Mouse (Mus musculus): ENCODE measurements around the gene Gdap1l1.

The Gdap1l1 gene

DNA sequence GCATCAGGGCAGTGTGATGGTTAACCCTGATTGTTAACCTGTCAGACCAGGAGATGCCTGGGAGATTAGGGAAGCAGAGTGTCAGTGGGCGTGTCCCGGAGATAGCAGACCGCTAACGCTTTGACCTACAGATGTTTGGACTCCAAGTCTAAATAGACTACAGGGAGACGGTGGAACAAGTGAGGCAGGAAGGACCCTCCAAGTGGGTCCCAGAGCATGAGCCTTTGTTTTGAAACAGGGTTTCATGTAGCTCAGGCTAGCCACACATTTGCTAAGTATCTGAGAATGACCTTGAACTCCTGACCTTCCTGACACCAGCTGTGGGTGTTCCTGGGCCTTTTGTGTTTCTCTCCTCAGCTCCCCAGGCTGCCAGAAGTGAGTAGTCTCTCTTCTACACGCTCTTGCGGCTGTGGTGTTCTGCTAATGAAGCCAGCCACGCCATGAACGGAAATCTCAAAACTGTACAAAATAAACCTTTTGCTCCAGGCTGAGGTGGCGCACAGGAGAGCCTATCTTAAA, 25.0 kb downstream of the Gdap1l1 start:
- no peak for DNase-seq (ENCODE audit: low spot score)

DNA sequence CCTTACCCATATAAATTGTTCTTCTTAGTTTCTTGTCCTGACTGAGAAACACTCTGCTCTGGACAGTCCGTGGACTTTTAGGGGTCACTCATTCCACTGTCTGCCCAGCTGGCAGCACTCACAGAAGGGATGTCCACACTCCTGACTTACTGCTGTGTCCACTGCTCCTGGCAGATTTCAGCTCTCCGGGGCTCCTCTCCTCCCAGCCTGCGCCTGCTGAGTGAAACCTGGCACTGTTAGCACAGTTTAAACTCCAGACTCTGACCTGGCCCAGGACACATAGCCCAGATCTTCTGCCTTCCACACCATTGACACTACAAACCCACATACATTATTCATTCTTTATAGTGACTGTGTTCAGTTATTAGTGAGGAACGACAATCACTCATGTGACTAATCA, 25.7 kb downstream of the Gdap1l1 start:
- DNase-seq (ENCODE audit: low spot score), result no peak

DNA sequence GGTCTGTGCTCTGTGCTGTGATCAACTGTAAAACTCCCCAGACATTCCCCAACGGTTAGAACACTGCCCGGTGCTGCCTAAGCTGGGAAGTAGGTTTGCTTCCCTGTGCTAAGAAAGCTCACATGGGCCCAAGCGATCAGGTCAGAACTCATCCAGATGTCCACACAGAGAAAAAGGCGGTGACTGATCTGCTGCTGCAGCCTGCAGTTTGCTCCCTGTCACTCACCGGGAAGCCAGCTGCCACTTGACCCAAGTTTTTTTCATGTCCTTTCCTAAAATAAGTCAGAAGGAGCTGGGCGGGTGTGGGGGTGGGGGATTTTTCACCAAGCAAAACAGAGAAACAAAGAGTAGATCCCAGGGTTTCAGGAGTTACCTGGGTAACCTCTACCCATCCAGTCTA, 26.3 kb downstream of the Gdap1l1 start:
- no peak for DNase-seq (ENCODE audit: low spot score)

DNA sequence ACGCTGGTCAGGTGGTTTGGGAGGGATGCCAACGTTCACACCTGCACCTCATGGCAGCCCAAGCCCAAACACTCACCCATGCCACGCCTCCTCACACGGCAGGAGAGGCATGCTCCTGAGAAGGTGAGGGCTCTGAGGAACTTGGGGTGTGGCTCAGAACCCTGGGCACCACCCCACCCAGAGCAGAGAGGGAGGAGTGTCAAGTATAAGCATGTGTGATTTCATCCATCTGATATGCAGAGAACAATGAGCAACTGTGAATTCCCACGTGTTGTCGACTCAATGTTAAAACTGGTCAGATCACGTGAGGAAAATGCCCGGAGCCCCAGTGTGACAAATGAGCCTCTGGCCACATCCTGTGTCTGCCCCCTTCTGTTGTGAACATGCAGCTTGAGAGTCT, 28.5 kb downstream of the Gdap1l1 start:
- DNase-seq (ENCODE audit: low spot score), result no peak

DNA sequence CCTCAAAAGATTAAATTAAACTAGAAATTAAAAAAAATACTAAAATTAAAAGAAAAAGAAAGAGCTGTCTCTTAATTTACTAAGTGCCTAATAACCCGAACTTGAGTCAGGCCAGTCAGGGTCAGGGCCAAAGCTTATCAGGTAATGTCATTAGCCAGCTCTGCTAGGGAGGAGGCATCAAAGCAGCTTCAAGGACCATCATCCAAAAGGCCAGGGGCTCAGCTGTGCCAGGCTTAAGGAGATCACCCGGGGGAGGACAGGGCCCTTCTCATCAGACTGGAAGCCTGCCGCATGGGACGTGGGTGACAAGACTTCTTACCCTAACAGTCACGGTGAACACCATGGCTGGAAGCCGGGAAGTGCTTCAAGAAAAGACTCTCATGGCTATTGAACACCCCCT, 29.3 kb downstream of the Gdap1l1 start:
- DNase-seq (ENCODE audit: low spot score), result no peak

DNA sequence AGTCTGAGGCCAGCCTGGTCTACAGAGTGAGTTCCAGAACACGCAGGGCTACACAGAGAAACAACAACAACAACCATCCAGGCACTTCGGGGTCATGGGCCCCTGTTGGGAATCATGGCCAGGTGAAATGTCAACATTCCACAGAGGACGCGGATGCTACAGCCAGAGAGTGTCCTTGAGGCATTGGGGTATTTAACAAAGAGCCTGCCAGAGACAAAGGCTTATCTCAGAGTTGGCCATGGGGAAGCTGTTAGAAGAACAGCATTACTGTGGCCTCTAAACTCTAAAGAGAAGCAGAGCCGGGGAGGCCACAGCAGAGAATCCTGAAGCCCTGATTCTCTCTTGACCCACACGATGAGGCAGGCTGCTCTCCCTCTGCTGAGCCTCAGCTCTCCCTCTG, 30.6 kb downstream of the Gdap1l1 start:
- DNase-seq (ENCODE audit: low spot score), result no peak

DNA sequence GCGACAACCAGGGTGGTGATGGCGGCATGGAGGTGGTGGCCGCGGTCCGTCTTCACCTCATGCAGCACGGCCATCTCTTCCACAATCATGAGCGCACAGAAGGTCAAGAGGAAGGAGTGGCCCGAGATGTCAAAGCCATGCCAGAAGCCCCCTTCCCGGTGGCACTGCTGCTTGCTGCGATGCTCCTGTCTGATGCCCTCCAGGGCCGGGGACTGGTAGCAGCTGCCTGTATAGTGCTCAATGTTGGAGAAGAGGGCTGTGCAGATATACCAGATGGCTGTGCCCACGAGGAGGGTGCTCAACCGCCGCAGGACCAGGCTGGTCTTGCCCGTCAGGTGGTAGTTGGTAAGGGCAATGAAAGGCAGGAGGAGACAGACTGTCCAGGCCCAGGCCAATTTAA, 31.4 kb downstream of the Gdap1l1 start:
- DNase-seq (ENCODE audit: low spot score), result no peak

DNA sequence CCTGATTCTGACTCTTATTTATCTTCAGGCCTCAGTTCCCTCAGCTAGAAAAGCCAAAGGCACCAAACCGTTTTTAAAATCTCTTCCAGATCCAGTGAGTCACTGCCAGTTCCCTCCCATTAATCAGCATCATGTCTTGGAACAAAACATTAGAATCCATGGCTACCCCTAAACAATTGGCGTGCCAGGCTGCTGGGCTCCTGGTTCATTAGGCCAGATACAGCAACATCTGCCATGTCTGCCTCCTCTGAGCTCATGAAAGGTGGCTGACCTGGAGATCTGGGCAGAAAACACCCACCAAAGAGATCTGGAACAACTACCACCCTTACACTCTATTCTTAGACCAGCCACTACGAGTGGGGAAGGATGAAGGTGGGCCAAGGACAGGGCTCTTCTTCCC, 32.9 kb downstream of the Gdap1l1 start:
- no peak for DNase-seq (ENCODE audit: low spot score)

DNA sequence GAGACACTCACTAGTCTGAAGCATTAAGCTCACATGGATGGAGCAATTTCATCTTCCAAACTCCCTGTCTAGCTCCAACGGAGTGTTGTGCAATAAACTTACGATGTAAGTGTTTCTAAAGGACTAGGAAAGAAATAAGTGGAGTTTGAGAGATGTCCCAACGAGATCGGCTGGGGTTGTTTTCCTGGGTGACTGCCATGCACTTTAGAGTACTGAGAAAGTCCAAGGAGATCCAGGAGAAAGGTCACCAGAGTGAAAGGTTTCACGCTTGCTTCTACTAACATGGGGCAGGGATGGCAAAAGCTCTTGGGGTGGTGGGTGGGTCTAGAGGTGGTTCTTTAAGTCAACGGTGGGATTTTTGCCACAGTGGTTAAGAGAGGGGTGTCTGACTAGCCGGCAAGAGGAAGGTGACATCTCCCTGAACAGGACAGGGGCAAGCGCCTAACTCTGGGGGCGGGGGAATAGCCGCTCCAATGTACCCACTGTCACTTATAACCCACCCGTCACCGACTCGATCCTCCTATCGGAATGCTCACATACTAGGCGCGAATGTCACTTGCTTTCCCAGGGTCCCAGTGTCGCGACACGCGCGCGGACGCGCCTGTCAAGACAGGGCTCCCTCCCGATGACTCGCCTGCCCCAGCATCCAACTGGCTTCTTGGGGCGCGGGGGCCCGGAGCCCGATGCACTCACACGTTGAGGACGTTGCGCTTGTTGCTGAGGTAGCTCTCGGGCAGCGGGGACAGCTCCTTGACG, 33.6 kb downstream of the Gdap1l1 start:
- DNase-seq (ENCODE audit: low spot score), result no peak

DNA sequence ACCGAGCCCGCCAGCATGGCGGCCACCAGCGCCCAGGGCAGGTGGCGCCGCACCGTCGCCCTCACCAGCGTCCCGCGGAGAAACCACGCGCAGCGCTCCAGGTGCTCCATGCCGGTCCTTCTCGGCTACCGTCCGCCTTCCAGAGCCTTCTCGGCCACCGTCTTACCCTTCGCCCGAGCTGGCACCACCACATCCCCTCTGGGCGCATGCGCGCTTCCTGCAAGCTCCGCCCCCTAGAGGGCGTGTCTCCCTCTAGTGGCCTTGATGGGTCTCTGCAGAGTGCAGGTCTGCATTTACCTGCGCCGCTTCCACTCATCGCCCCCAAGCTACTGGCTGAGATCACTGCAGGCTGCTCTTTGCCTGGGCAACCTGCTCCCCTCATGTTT, 34.2 kb downstream of the Gdap1l1 start, which contains the start of gene Fitm2:
Gene Fitm2, minus strand, starts transcription at position 164 of the 386 bp plus-strand sequence.
- DNase-seq (ENCODE audit: low spot score), result peak; percentile 96

DNA sequence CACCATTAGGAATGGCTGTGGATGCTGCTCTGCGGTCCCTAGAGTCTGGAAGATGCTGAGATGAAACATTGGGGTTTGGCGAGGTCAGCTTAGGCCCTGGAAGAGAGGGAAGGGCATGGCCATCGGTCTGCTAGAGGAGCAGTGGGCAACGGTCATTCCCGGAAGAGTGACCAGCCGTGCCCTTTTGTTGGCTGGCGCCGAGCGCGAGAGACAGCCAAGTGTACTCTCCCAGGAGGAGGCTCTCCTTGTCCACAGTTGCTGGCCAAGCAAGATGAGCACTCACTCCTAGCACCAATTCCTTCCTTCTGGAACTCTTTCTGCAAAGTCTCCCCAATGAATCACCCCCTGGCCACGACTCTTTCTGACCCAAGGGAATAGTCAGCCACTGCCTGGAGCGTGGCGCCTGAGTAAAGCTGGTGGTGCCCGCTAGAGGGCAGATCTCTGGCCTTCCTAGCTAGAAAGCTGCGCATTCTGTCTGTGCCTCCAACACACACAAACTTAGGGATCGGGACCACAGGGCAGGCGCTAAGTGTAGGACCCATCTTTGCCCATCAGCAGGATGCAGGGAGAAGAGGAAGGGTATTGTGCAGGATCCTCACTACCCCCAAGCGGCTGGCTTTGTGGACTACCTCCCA, 42.0 kb downstream of the Gdap1l1 start:
- no peak for DNase-seq (ENCODE audit: low spot score)

DNA sequence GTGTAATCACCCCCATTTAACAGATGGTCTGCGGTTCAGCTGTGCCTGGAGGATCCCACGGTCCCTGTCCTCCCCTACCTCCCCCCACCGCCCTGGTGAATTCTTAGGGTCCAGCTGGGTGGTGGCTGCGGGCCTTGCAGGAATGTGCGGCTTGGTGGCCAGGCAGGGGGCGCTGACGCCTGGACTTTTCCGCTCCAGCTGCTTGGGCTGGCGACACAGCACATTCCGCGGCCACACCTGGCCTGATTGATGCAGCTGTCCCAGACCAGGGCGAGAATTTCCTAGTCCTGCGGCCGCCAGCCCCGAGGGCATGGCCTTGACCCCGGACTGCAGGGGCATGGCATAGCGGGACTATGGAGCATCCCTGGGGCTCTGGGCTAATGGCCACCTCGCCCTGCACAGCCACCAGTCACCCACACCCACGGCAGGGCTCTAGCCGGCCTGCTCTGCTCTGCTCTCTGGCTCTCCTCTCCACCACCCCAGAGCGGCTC, 43.3 kb downstream of the Gdap1l1 start:
- no peak for DNase-seq (ENCODE audit: low spot score)

DNA sequence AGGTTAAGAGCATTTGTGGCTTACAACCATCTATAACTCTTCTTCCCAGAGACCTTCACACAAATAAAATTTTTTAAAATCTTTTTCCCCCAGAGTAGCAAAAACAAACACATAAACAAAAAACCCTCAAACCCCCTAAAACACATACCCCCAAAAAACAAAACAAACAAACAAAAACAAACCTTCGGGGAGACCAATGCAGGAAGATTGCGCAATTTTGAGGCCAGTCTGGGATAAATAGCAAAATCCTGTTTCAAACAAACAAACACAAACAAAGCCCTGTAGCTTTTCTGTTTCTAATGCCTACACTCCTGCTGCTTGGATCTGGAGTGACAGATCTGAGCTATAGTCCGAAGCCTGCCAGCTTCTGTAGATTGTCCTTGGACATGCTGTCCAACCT, 49.1 kb downstream of the Gdap1l1 start:
- no peak for DNase-seq (ENCODE audit: low spot score)

DNA sequence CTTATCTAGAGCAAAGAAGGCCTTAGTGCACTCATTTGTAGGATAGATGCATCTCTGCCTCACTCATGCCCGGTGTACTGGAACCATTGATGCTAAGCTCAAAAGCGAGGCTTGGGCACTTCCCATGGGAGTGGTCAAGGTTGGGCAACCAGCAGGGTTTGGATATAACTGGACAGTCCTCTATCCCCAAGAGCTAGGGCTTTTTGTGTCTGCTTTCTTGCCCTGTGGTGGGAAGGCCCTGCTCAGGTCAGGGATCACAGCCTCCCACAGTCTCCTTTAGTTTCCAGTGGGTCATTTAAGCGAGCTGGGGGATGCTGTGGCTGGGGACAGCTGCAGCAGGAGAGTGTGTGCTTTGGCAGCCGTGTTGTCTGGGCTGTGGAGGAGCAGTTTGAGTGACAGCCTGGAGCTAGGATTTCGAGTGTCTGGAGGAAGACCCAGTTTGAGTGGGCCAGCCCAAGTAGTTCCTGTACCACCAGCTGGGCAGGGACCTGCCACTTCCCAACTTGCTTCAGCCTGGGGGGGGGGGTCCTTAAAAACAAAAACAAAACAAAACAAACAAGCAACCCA, 51.5 kb downstream of the Gdap1l1 start:
- no peak for DNase-seq (ENCODE audit: low spot score)

DNA sequence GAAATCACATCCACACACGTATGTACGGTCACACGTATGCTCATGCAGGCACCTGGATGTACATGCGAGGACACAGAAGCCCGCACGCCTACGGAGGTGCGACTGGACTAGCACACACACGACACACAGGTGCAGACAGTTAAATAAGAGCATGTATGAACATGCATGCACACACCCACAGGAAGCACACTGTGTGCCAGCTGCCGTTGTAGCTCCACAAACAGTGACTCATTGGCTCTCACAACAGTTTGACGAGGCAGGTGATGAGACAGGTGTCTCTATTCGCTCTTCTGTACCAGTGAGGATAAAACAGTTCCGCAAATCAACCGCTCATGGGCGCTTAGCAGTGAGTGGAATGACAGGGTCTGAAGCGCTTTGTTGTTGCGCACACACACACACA, 52.4 kb downstream of the Gdap1l1 start:
- no peak for DNase-seq (ENCODE audit: low spot score)

DNA sequence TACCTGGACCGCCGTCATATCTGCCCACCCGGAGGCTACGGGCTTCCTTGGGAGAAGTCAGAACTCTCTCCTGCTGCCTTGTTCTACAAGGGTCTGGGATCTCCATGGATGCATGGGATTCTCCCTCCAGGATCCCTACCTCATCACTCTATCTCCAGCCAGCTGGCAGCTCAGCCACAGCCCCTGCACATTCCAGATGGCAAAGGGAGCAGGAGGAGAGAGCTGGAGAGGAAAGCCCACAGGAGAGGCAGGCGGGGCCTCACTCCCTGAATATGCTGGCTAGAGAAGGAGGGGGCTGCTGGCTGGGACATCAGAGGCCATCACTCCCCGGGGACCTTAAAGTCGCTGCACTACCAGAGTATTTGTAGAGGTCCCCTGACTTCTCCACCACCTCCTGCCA, 53.1 kb downstream of the Gdap1l1 start:
- no peak for DNase-seq (ENCODE audit: low spot score)

DNA sequence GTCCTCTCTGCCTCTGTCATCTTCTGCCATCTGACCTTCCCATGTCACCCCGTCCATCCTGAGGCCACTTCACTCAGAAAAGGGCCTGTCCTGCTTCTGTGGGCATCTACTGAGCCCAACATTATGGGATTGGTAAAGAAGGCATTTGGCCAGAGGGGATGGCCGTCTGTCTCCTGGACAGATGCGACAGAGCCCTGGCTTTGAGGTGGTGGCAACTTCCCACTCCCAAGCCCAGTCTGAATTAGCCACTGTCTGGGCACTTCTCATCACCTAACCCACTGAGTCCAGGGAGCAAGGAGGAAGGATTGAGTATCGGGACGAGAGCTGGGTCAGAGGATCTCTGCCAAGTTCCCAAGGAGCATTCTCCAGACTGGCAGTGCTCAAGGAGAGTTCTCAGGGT, 53.7 kb downstream of the Gdap1l1 start, which contains the start of gene R3hdml:
Gene R3hdml, plus strand, starts transcription at position 301 of the 400 bp plus-strand sequence.
- DNase-seq (ENCODE audit: low spot score), result no peak

DNA sequence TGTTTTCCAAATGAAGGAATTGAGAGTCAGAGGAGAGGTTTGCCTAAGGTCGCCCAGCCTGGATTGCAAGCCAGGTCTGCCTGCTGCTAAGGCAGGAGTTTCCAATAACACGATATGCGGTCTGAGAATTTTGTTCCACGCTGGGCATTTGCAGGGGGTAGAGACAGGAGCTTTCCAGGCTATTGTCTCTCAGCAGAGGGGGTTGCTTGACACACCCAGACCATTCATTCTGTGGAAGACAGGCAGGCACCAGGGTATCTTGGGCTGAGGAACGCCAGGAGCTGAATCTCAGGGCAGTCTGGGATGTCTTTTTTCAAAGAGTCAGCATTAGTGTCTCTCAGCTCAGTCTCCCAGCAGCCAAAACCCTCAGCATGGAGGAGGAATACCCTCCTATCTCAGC, 54.8 kb downstream of the Gdap1l1 start:
- no peak for DNase-seq (ENCODE audit: low spot score)

DNA sequence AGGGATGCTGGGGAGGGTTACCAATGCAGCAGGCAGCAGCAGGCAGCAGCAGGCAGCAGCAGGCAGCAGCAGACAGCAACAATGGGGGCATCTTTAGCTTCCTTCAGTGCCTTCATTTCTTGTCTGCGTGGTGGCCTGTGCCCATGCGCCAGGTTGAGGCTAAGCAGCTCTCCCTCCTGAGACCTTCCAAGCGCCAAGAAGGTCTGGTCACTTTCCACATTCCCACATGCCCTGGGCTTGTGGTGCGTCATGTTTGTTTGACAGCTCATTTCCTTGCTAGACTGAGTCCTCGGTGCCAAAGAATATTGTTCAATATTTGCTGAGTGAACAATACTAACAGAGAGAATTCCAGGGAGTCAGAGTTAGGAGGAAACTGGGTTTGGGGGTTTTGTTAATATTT, 55.7 kb downstream of the Gdap1l1 start:
- DNase-seq (ENCODE audit: low spot score), result no peak

DNA sequence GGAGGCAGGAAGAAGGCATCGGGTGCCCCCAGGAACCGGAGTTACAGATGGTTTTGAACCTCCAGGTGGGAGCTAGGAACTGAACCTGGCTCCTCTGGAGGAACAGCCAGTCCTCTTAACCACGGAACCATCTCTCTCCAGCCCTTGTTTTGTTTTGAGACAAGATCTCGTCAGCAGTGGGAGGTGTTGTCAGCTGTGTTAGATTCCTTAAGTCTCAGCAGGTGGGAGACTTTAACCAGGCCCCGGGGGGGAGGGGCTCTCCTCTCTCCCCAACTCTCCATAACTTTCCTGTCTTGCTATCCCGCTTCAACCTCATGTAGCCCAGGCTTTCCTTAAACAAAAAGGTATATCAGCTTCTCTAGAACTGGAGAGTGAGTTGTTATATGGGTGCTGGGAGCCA, 56.2 kb downstream of the Gdap1l1 start:
- no peak for DNase-seq (ENCODE audit: low spot score)

DNA sequence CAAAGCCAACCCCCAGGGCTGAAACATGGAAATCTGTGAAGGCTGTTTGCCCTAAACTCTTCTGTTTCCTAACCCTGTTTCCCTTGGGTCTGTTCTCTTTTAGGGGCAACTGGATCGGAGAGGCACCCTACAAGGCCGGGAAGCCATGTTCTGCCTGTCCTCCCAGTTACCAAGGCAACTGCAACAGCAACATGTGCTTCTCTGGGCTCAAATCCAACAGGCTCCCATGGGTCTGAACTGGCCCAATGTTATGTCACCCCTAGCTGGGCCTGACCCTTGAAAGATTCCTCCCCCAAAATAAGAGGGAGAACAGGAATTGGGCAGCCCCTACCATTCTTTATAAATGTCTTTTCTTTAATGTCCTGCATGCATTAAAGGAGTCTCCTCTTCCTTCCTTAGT, 63.9 kb downstream of the Gdap1l1 start:
- DNase-seq (ENCODE audit: low spot score), result no peak

DNA sequence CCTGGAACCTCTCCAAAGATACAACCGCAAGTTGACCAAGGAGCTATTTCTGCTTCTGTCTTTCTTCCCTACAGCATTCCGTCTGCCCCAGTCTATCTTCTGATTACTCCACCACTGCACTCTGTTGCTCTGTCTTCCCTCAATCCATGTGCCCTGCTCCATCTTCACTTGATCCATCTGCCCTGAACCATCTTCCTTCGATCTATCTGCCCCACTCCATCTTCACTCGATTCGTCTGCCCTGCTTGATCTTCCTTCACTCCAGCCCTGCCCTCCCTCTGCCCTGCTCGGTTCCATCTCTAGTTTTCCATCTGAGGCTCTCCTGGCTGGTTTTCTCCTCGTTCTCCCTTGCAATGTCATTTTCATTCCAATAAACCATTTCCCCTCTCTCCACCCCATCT, 64.9 kb downstream of the Gdap1l1 start:
- no peak for DNase-seq (ENCODE audit: low spot score)

Data from layer of hippocampus, adult 11-12 months (tissue).